Mouse (Mus musculus): ENCODE results near the gene Neurl1a.

DNA sequence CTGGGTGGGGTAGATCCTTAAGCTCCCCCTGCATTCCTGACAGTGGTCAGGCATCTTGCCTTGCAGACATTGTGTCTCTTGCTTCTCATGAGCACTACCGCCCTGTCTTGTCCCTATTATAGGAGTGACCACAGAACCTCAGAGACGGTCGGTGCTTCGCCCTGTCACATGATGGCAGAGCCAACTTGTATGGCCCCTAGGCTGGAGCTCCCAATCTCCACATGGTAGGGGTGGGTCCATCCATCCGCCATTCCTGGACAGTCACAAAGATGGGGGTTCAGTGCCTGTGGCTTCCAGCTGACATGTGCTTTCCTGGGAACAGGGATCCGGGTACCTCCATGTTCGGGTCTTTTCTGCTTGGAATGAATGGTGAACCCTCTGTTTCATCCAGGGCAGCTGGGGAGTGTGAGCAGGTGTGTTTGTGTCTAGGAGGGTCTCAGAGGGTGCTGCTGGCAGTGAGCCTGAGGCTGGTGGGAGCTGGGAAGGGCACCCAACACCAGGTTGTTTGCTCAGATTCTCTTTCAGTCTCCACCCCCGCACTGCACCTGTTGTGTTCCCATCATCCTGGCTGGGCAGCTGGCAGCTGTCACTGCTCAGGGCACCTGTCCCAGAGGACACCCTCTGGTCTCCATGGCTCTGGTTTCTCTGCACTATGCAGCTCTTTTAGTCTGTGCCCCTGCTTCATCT is 43.7 kb downstream of the Neurl1a start:
- TF ChIP-seq CTCF (IDR thresholded peaks at IDR 0.05; ENCODE audit: borderline replicate concordance, insufficient read depth, low read depth, low read length) (no peak), POLR2A (IDR thresholded peaks at IDR 0.05; ENCODE audit: borderline replicate concordance, insufficient read depth, low read length) (no peak)
